Mouse (Mus musculus): ENCODE measurements around the gene Commd4.
A peak's percentile ranks its signal among the peaks of the same experiment; 100 is the strongest.

Commd4 gene

DNA sequence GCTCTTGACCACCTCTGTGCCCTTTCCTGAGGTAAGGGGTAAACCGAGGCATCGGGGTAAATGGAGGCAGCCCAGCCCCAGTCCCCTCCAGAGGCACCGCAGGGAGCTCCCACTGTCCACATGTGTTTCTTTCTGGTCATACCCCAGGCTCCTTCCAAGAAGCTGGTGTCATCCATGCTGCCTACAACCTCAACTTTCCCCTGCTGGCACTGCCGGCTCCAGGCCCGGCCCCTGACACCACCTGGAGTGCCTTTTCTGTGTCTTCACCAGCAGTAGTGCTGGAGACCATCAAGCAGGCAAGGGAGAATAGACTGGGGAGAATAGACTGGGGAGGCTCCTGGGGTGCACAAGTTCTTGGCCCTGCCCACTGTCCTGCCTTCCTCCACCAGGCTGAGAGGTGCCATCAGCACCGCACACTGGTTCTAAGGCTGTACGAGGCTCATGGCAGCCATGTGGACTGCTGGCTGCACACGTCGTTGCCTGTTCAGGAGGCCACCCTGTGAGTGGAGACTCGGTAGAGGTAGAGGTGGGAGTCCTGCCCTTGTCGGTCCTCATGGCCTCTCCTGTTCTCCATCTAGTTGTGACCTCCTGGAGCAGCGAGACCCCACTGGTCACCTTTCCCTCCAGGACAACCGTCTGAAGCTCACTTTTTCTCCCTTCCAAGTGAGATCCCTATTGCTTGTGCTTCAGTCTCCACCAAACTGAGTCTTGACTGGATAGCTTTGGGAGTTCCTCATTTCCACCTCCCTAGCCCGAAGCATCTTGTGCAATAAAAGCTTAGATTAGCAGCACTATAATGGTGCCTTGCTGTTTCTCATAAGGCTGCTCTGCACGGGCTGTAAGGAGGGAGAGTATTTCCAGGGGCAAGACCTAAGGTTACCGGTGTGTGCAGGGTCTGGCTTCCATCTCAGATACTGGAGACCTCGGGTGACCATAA is 16.4 kb downstream of the Commd4 start:
- no peak for DNase-seq (ENCODE audit: low spot score)

- DNase-seq (ENCODE audit: low spot score) = no peak
Observed at GRCm38 (mm10) chr9:57139571-57139970, 18.6 kb downstream of the Commd4 start.

DNA sequence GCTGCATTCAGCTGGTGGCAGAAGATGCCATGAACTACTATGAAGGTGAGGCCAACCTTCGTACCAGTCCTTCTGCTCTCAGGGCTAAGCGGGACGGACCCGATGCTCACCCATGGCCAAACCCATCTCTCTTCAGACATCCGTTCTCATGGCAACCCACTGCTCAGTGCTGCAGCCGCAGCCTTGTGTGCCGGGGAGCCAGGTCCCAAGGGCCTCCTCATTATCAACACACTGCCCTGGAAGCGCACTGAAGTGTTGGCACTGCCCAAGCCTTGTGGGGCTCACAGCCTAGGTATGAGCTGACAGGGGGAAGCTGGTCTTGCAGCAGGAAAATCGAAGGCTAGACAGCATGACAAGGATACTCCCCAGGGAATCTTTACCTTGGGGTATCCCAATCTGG is 19.0 kb downstream of the Commd4 start:
- DNase-seq (ENCODE audit: low spot score) = no peak

- DNase-seq (ENCODE audit: low spot score) = no peak
Observed at GRCm38 (mm10) chr9:57138507-57138906, 19.6 kb downstream of the Commd4 start.

- DNase-seq (ENCODE audit: low spot score) = no peak
Observed at GRCm38 (mm10) chr9:57137777-57138176, 20.4 kb downstream of the Commd4 start.

- DNase-seq (ENCODE audit: low spot score) = no peak
Observed at GRCm38 (mm10) chr9:57137246-57137645, 20.9 kb downstream of the Commd4 start.

DNA sequence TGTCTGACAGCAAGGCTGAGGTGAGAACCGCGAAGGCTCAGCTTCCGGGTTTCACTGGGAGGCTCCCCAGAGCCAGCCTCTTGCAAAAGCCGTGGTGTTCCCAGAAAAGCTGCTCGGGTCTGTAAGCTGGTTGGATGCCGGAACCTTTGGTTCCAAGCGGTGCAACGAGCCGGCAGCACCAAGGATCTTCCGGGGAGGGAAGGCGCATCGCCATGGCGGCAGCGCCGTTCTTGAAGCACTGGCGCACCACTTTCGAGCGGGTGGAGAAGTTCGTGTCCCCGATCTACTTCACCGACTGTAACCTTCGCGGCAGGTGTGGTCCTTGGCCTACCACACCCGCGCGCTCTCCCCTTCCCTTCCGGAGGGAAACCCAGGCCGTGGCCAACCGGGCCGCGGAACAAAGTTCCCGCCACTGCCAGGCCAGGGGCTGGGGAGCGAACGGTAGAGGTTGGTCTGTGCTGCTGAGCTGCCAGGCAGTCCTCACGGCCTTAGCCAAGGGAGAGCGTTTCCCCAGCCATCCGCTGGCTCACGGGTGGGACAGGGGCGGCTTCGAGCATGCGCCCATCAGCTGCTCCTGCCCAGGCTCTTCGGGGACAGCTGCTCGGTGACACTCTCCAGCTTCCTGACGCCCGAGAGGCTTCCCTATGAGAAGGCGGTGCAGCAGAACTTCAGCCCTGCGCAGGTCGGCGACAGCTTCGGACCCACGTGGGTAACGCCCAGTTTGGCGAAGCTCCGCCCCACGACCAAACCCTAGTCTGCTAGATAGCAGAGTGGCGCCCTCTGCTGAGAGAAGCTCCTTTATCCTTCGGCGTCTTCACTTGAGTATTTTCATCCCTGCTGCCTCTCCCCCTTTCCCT is 27.3 kb downstream of the Commd4 start, which contains the start of gene Man2c1:
Man2c1 (plus strand) TSS at position 114 of the 857 bp plus-strand sequence.
- peak; percentile 97 for DNase-seq (ENCODE audit: low spot score)

GRCm38 (mm10) chr9:57129641-57130040 is 28.5 kb downstream of the Commd4 start:
- DNase-seq (ENCODE audit: low spot score) = no peak

DNA sequence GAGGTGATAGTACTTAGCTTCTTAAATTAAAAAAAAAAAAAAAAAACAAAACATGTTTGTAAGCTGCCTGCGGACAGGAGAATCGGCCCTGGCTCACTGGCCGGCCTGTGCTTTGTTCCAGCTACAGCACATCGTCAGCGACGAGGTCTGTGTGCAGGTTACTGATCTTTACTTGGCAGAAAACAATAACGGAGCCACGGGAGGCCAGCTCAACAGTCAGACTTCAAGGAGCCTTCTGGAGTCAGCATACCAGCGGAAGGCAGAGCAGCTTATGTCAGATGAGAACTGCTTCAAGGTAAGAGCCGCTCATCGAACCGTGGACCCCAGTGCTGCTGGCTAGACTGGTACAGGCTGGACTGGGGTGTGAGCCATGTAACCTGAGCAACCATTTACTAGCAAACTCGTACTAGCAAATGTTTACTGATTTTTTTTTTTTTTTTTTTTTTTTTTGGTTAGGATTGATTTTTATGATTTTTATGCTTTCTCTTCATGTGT is 40.8 kb downstream of the Commd4 start:
- no peak for DNase-seq (ENCODE audit: low spot score)
